Mouse (Mus musculus): ENCODE measurements around the gene Mettl27. TPM values are rescaled to one million over a fixed set of nuclear protein-coding genes. Genes with fewer than 3 reads are reported as not detected.

The Mettl27 gene
- total RNA-seq, 2 experiments from 2014 or later = 8.2 to 10.8 TPM

DNA sequence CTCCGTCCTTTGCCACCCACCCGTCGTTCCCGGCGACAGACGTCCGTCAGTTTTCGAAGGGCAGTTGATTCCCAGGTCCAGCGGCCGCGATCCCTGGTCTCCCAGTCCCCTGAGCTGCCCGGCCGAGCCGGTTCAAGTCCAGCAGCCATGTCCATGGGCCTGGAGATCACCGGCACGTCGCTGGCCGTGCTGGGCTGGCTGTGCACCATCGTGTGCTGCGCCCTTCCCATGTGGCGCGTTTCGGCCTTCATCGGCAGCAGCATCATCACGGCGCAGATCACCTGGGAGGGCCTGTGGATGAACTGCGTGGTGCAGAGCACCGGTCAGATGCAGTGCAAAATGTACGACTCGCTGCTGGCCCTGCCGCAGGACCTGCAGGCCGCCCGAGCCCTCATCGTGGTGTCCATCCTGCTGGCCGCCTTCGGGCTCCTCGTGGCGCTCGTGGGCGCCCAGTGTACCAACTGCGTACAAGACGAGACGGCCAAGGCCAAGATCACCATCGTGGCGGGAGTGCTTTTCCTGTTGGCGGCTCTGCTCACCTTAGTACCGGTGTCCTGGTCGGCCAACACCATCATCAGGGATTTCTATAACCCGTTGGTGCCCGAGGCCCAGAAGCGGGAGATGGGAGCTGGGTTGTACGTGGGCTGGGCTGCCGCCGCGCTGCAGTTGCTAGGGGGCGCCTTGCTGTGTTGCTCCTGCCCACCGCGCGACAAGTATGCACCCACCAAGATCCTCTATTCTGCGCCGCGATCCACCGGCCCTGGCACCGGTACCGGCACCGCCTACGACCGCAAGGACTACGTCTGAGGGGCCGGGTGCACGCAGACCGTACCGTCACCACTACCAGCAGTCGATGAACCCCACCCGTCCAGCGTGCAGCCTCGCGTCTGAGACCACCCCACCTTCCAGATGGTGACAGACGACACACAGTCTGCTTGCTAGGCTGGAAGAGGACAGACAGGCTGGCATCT lies 54.4 kb downstream of the Mettl27 start:
- DNase-seq (ENCODE audit: low spot score in 2 of 2) = no peak
- peak overlapping the region; percentile 30 for H3K4me3 ChIP-seq
- TF ChIP-seq CTCF (conservative IDR thresholded peaks at IDR 0.05) = peak; percentile 33
- H3K27ac ChIP-seq = no peak overlapping the region

DNA sequence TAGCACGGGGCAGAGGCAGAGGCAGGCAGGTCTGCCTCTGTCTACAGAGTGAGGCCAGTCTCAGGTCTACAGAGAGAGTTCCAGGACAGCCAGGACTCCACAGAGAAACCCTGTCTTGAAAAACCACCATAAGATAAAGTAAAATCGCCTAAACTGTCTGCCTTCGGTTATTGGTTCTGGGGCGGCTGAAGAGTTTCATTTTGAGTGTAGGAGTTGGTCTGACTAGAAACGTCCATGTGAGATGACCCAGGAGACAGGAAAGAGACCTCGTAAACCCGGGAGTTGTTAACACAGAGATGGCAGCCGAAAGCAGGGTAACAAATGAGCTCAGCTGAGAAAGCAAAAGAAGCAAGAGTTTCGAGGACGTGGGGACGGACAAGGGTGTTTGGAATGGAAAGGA lies 57.0 kb downstream of the Mettl27 start:
- no peak for DNase-seq (ENCODE audit: low spot score in 2 of 2)
- no peak for TF ChIP-seq CTCF (conservative IDR thresholded peaks at IDR 0.05)
- no peak overlapping the region for H3K27ac ChIP-seq
- no peak overlapping the region for H3K4me3 ChIP-seq

GRCm38 (mm10) chr5:134989741-134990140 lies 57.6 kb downstream of the Mettl27 start:
- TF ChIP-seq CTCF (conservative IDR thresholded peaks at IDR 0.05) = no peak
- DNase-seq (ENCODE audit: low spot score in 2 of 2) = no peak
- Histone ChIP-seq H3K4me3 (no peak overlapping the region), H3K27ac (no peak overlapping the region)

Other genes starting within 250 kb of the Mettl27 start
- 10 to 100 TPM; 39.9 to 40.5 TPM for gene Limk1, start 243.8 kb upstream of the Mettl27 start, total RNA-seq (2021)
- gene Eln, start 185.0 kb upstream of the Mettl27 start, total RNA-seq (2021) = 10 to 100 TPM in 1 of 2 experiments, 1 to 10 TPM in 1; 9.0 to 12.0 TPM
- gene Tmem270, start 25.6 kb upstream of the Mettl27 start, total RNA-seq (2021) = not detected
- not detected for gene Cldn13, start 16.8 kb upstream of the Mettl27 start, total RNA-seq (2021)
- gene Cldn4, start 14.6 kb downstream of the Mettl27 start, total RNA-seq (2021) = not detected
- gene Cldn3, start 53.8 kb downstream of the Mettl27 start, total RNA-seq (2021) = under 1 TPM in 1 of 2 experiments, not detected in 1; 0.37 TPM
- 10 to 100 TPM; 30.0 to 32.7 TPM for gene Abhd11, start 76.8 kb downstream of the Mettl27 start, total RNA-seq (2021)
- gene Stx1a, start 91.1 kb downstream of the Mettl27 start, total RNA-seq (2021) = 10 to 100 TPM; 92.3 to 97.6 TPM
- gene Dnajc30, start 131.8 kb downstream of the Mettl27 start, total RNA-seq (2021) = 10 to 100 TPM; 39.1 to 43.1 TPM
- gene Bud23, start 132.6 kb downstream of the Mettl27 start, total RNA-seq (2021) = 10 to 100 TPM; 49.9 to 53.4 TPM
- 10 to 100 TPM; 29.4 to 30.3 TPM for gene Vps37d, start 145.9 kb downstream of the Mettl27 start, total RNA-seq (2021)
- gene Mlxipl, start 157.5 kb downstream of the Mettl27 start, total RNA-seq (2021) = 1 to 10 TPM; 6.2 to 6.7 TPM
- 10 to 100 TPM; 29.8 to 32.0 TPM for gene Tbl2, start 217.3 kb downstream of the Mettl27 start, total RNA-seq (2021)
- 10 to 100 TPM; 55.1 to 62.6 TPM for gene Bcl7b, start 235.9 kb downstream of the Mettl27 start, total RNA-seq (2021)